Mouse (Mus musculus): Measurements from ENCODE around the gene Gm20388. TPM values are rescaled to one million over a fixed set of nuclear protein-coding genes. Genes with fewer than 3 reads are reported as not detected.
A peak's percentile ranks its signal among the peaks of the same experiment; 100 is the strongest.

Gene Gm20388
- polyA plus RNA-seq, 2 experiments, result 8.5 TPM; not detected in 1

DNA sequence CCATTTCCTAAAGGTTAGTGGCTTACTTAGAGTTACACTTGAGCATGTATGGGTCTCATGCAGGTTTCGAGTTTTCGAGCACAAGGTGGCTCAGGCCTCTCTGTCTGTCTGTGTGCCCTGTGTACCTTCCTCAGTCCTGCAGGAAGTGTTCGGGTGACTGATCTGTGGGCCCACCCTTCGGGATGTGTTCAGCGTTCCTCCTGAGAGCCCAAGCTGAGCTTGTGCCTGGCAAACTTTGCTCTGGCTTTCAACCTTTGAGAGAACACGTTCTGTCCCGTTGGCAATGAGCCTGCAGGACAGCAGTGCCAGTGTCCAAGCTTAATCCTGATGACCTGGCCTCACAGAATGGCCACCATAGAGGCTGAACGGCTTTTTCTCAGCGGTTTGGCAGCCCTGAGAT lies 2914.3 kb downstream of the Gm20388 start:
- Histone ChIP-seq H3K27me3 (ENCODE audit: control insufficient read depth, insufficient read depth, low read length) (no peaks in the 10 kb centered on the region), H3K4me1 (replicated peaks; ENCODE audit: control insufficient read depth in 2 of 2, insufficient read depth in 2 of 2, low read length in 1 of 2) (no peaks in the 10 kb centered on the region), H3K9ac (replicated peaks) (no peak overlapping the region), H3K9me3 (ENCODE audit: control insufficient read depth, low read length) (no peaks in the 10 kb centered on the region), H3K4me3 (ENCODE audit: insufficient read depth in 1 of 2, low read depth in 2 of 2, low read length in 2 of 2) (no peak overlapping the region), H3K4me2 (ENCODE audit: low read depth) (no peak overlapping the region), H3K36me3 (replicated peaks; ENCODE audit: control insufficient read depth, insufficient read depth, low read depth) (no peaks in the 10 kb centered on the region), H3K27ac (no peak overlapping the region)
- ATAC-seq (ENCODE audit: insufficient read depth) (no peak), DNase-seq (ENCODE audit: low read depth in 3 of 3, low spot score in 3 of 3) (no peak)
- WGBS (ENCODE audit: insufficient replicate concordance), result 60% methylated on average over 9 of the region's 9 CpGs
- TF ChIP-seq CTCF (IDR thresholded peaks at IDR 0.05; ENCODE audit: low read depth) (no peak), EP300 (IDR thresholded peaks at IDR 0.05; ENCODE audit: low read depth) (no peak)

DNA sequence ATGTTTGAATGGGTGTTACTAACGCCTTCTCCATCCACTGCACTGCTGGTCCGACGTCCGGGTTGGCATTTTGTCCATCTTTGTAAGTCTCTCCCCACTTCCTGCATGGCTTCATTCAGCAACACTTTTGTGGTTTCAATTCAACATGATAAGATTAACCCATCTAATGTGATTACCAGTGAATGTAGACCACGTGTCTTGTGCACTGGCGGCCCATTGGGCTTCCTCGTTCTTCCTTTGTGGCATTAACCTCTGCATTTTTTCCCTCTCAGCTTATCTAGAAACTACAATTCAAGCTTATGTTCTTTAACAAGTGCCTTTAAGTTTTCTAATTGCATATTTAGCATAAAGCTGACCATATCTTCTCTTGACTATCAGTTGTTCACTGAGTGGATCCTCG lies 2914.8 kb downstream of the Gm20388 start:
- no peak overlapping the region for H3K4me2 ChIP-seq (ENCODE audit: low read depth)
- H3K9me3 ChIP-seq (ENCODE audit: control insufficient read depth, low read length), result no peaks in the 10 kb centered on the region
- no peak overlapping the region for H3K27ac ChIP-seq
- H3K36me3 ChIP-seq (replicated peaks; ENCODE audit: control insufficient read depth, insufficient read depth, low read depth), result no peaks in the 10 kb centered on the region
- no peak for DNase-seq (ENCODE audit: low read depth in 3 of 3, low spot score in 3 of 3)
- no peak for ATAC-seq (ENCODE audit: insufficient read depth)
- TF ChIP-seq CTCF (IDR thresholded peaks at IDR 0.05; ENCODE audit: low read depth) (no peak), EP300 (IDR thresholded peaks at IDR 0.05; ENCODE audit: low read depth) (no peak)
- WGBS (ENCODE audit: insufficient replicate concordance), result 35% methylated on average over 8 of the region's 8 CpGs
- no peaks in the 10 kb centered on the region for H3K4me1 ChIP-seq (replicated peaks; ENCODE audit: control insufficient read depth in 2 of 2, insufficient read depth in 2 of 2, low read length in 1 of 2)
- H3K9ac ChIP-seq (replicated peaks), result no peak overlapping the region
- no peak overlapping the region for H3K4me3 ChIP-seq (ENCODE audit: insufficient read depth in 1 of 2, low read depth in 2 of 2, low read length in 2 of 2)
- no peaks in the 10 kb centered on the region for H3K27me3 ChIP-seq (ENCODE audit: control insufficient read depth, insufficient read depth, low read length)

DNA sequence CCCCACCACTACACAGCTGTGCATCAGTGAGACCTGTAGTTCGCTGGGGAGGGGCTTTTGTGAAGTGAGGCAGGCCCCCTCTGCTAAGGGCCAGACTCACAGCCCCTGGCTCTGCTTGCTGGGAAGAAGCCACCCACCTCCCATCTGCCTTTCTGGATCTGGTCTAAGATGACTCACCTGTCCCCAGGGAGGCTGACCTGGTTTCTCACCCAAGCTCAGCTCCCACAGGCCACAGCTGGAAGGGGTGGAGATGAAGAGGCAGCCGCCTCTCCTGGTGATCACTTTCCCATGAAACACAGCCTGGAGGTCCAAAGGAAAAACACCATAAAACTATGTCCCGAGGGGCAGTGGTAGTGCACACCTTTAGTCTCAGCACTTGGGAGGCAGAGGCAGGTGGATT lies 2918.8 kb downstream of the Gm20388 start:
- no peaks in the 10 kb centered on the region for H3K27me3 ChIP-seq (ENCODE audit: control insufficient read depth, insufficient read depth, low read length)
- H3K36me3 ChIP-seq (replicated peaks; ENCODE audit: control insufficient read depth, insufficient read depth, low read depth), result no peaks in the 10 kb centered on the region
- no peaks in the 10 kb centered on the region for H3K4me1 ChIP-seq (replicated peaks; ENCODE audit: control insufficient read depth in 2 of 2, insufficient read depth in 2 of 2, low read length in 1 of 2)
- TF ChIP-seq EP300 (IDR thresholded peaks at IDR 0.05; ENCODE audit: low read depth) (no peak), CTCF (IDR thresholded peaks at IDR 0.05; ENCODE audit: low read depth) (no peak)
- H3K4me3 ChIP-seq (ENCODE audit: insufficient read depth in 1 of 2, low read depth in 2 of 2, low read length in 2 of 2), result no peak overlapping the region
- no peak overlapping the region for H3K27ac ChIP-seq
- no peak overlapping the region for H3K9ac ChIP-seq (replicated peaks)
- WGBS (ENCODE audit: insufficient replicate concordance), result 62% methylated on average over 3 of the region's 3 CpGs
- DNase-seq (ENCODE audit: low read depth in 3 of 3, low spot score in 3 of 3) (no peak), ATAC-seq (ENCODE audit: insufficient read depth) (no peak)
- H3K9me3 ChIP-seq (ENCODE audit: control insufficient read depth, low read length), result no peaks in the 10 kb centered on the region
- H3K4me2 ChIP-seq (ENCODE audit: low read depth), result no peak overlapping the region

DNA sequence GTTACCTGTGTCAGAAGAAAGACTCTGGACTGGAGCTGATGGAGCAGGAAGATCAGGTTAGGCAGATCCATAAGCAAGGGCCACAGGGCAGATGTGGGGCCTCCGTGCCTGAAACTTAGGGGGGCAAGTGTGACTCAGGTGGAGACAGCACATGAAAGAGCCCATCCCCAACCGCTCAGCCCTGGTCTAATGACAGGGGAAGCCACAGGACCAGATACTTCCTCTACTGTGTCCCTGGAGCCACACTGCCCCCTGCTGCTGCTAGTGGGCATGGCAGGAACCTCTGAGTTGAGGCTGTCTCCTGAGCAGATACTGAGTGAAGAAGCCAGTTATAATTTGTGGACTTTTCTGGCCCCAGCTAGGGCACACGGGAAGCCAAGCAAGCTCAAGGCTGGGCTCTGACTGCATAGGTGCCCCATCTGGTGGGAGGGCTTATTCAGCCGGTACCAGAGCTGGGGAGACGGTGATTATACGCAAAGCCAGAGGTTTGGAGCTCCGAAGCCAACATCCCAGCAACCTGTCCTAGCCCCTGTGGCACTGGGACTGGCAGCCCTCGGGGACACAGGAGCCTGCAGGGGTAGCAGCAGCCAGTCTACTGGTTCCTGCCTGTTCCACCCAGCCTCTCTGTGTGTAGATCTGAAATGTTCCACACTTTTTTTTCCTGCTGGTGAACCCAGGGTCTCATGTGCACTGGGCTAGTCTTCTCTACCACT lies 2919.9 kb downstream of the Gm20388 start:
- Histone ChIP-seq H3K4me3 (ENCODE audit: insufficient read depth in 1 of 2, low read depth in 2 of 2, low read length in 2 of 2) (no peak overlapping the region), H3K27ac (no peak overlapping the region), H3K4me2 (ENCODE audit: low read depth) (no peak overlapping the region), H3K4me1 (replicated peaks; ENCODE audit: control insufficient read depth in 2 of 2, insufficient read depth in 2 of 2, low read length in 1 of 2) (no peaks in the 10 kb centered on the region), H3K9me3 (ENCODE audit: control insufficient read depth, low read length) (no peaks in the 10 kb centered on the region), H3K9ac (replicated peaks) (no peak overlapping the region), H3K27me3 (ENCODE audit: control insufficient read depth, insufficient read depth, low read length) (no peaks in the 10 kb centered on the region), H3K36me3 (replicated peaks; ENCODE audit: control insufficient read depth, insufficient read depth, low read depth) (no peaks in the 10 kb centered on the region)
- TF ChIP-seq CTCF (IDR thresholded peaks at IDR 0.05; ENCODE audit: low read depth) (peak; percentile 100), EP300 (IDR thresholded peaks at IDR 0.05; ENCODE audit: low read depth) (no peak)
- peak; percentile 70 for ATAC-seq (ENCODE audit: insufficient read depth)
- WGBS (ENCODE audit: insufficient replicate concordance), result 36% methylated on average over 8 of the region's 8 CpGs
- DNase-seq (ENCODE audit: low read depth in 3 of 3, low spot score in 3 of 3), result peak; percentile 64 to 77 (median 65)

DNA sequence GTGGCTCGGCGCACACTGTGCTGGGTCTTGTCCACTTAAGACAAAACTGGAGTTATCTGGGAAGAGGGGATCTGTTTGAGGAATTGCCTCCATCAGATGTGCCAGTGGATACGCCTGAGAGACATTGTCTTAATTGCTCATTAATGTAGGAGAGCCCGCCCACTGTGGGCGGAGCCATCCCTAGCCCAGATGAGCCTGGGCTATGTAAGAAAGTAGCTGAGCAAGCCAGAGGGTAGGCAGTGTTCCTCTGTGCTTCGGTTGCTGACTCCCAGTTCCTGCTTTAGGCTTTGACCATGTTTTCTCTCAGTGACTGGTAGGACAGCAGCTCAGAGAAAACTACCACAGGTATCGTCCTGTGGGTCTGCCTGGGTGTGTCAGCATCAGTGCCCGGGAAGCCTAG lies 2923.8 kb downstream of the Gm20388 start:
- ATAC-seq (ENCODE audit: insufficient read depth) (no peak), DNase-seq (ENCODE audit: low read depth in 3 of 3, low spot score in 3 of 3) (no peak)
- H3K9ac ChIP-seq (replicated peaks), result no peak overlapping the region
- TF ChIP-seq EP300 (IDR thresholded peaks at IDR 0.05; ENCODE audit: low read depth) (no peak), CTCF (IDR thresholded peaks at IDR 0.05; ENCODE audit: low read depth) (no peak)
- no peaks in the 10 kb centered on the region for H3K9me3 ChIP-seq (ENCODE audit: control insufficient read depth, low read length)
- WGBS (ENCODE audit: insufficient replicate concordance), result 76% methylated on average over 8 of the region's 8 CpGs
- H3K27ac ChIP-seq, result no peak overlapping the region
- no peaks in the 10 kb centered on the region for H3K27me3 ChIP-seq (ENCODE audit: control insufficient read depth, insufficient read depth, low read length)
- H3K4me2 ChIP-seq (ENCODE audit: low read depth), result no peak overlapping the region
- no peak overlapping the region for H3K4me3 ChIP-seq (ENCODE audit: insufficient read depth in 1 of 2, low read depth in 2 of 2, low read length in 2 of 2)
- H3K4me1 ChIP-seq (replicated peaks; ENCODE audit: control insufficient read depth in 2 of 2, insufficient read depth in 2 of 2, low read length in 1 of 2), result no peaks in the 10 kb centered on the region
- no peaks in the 10 kb centered on the region for H3K36me3 ChIP-seq (replicated peaks; ENCODE audit: control insufficient read depth, insufficient read depth, low read depth)

All from liver, embryonic 14.5 days (tissue).